Mouse (Mus musculus) frontal cortex, postnatal 14 days (tissue): ENCODE data around the gene Cuedc1.

Experiments used
- DNase-seq, 2 experiments: peaks; one replicate each; pipeline ENCODE4 v3.0.0; 2022; ENCODE audit warnings: low spot score in 2 of 2

The Cuedc1 gene

DNA sequence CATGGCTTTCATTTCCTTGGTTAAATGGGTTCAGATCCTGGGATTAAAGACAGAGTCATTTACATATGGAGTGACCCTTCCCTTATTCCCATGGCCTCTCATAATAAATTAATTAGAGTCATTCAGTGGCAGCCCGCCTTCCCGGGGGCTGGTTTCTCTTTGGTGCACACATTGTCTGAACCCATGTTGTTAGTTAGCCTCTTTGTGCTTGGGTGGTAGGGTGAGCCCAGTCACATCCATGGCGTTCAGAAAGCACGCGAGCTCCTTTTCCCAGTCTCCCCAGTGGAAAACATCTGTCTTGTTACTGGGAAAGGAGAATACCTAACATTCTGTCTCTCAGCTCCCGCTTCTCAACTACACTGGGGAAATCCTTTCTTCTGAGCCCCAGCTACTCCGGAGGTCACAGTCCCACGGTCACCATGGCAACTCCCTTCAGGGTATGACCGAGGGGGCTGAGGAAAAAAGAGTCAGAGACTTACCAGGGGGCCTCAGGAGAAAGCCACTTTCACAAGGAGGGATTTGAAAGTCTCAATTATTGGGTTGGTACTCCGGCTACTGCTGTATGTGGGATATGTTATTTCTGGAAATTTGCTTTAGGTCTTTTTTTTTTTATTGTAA lies 143.0 kb downstream of the Cuedc1 start:
- DNase-seq: no peak

DNA sequence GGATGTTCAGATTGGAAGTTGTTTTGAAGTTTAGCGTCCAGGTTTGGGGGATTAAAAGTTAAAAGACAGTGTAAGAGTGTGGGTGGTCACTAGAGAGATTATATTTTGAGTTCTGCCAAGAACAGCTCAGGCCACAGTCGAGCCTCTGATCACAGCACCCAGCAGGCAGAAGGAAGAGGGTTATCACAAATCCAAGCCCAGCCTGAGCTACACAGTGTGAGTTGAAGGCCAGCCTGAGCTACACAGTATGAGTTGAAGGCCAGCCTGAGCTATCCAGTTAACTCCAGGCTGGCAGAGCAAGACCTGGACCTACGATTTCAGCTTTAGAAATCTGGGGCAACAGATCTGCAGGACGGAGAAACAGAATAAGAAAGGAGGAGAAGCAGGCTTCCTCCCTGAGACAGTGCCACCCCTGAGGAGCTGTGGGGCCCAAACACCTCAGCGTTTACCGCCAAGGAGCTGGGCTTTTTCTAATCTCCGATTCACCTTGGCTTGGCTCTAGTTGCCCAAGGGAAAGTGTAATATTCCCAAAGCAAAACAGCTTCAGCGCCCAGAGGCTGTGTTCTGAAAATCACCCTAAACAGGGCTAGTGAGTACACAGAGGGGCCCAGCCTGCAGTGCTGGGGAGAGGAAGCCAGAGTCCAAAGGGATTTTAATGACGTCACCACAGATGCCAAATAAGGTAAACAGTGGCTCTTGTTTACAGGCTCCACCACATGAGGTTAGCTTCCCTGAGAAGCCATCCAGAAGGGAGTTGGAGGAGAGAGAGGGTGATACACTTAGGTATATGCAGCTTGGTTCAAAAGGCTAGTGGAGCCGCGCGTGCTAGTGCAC lies 143.8 kb downstream of the Cuedc1 start:
- DNase-seq: no peak
